8 mouse cellular contexts compared by ENCODE assay signal in genomic region chr8:84208381-84209380, GRCm38 (mm10). TPM values are rescaled to one million over a fixed set of nuclear protein-coding genes. Genes with fewer than 3 reads are reported as not detected.
DNase-seq lines count a peak whose midpoint lies in the region; ATAC-seq and TF ChIP-seq lines count a peak whose summit lies in the region.

No protein-coding gene starts in this region.

- peak overlapping the region; percentile 8; the same call in 1 of the 2 replicates for H3K9ac ChIP-seq in heart, postnatal 0 days (replicated peaks; ENCODE audit: low read depth, low read length)
- H3K9ac ChIP-seq in liver, postnatal 0 days (replicated peaks), result 0 out of 2 replicates have a peak overlapping the region, but pooled peaks have one; percentile 31

- no peak for ATAC-seq in heart, postnatal 0 days (ENCODE audit: insufficient read depth, low read depth)
- ATAC-seq in liver, postnatal 0 days, result no peak

- 64% methylated on average over 17 of the region's 17 CpGs for WGBS in heart, postnatal 0 days
- WGBS in liver, postnatal 0 days (ENCODE audit: insufficient replicate concordance), result 39% methylated on average over 17 of the region's 17 CpGs

- TF ChIP-seq EP300 in heart, postnatal 0 days (IDR thresholded peaks at IDR 0.05; ENCODE audit: low read depth), result no peak
- 0 out of 2 replicates have a peak, but pooled peaks have one; percentile 23 for TF ChIP-seq EP300 in liver, postnatal 0 days (IDR thresholded peaks at IDR 0.05; ENCODE audit: low read depth)

- peaks cover 74% of the 10 kb centered on the region for H3K36me3 ChIP-seq in E14TG2a.4 (ENCODE audit: insufficient read depth, low read length)
- H3K36me3 ChIP-seq in heart, postnatal 0 days (replicated peaks; ENCODE audit: control insufficient read depth, insufficient read depth, low read length), result peaks cover 78% of the 10 kb centered on the region
- peaks cover 27% of the 10 kb centered on the region for H3K36me3 ChIP-seq in liver, postnatal 0 days (replicated peaks; ENCODE audit: insufficient read depth, low read length)

- no peak overlapping the region for H3K4me2 ChIP-seq in heart, postnatal 0 days (ENCODE audit: low read depth, low read length)
- peak overlapping the region; percentile 51 for H3K4me2 ChIP-seq in liver, postnatal 0 days (ENCODE audit: low read depth, low read length)

- DNase-seq in embryo, embryonic 11 days, result peak; percentile 9
- DNase-seq in embryo, embryonic 10 days (ENCODE audit: low spot score), result no peak
- DNase-seq in heart, postnatal 0 days (ENCODE audit: low spot score), result no peak
- no peak for DNase-seq in liver, postnatal 0 days
- peak; percentile 54 to 64 for DNase-seq in thymus, postnatal 36 days
- no peak for DNase-seq in right cerebral cortex, postnatal 4 days
- DNase-seq in urinary bladder, adult 2 months (ENCODE audit: low spot score), result no peak

- H3K4me3 ChIP-seq in E14TG2a.4 (replicated peaks; ENCODE audit: low read length), result peak overlapping the region; percentile 26; the same call in 1 of the 2 replicates
- H3K4me3 ChIP-seq in heart, postnatal 0 days (ENCODE audit: low read depth, low read length), result no peak overlapping the region
- no peak overlapping the region for H3K4me3 ChIP-seq in liver, postnatal 0 days (ENCODE audit: low read depth, low read length)

- H3K27ac ChIP-seq in heart, postnatal 0 days (ENCODE audit: low read depth), result peak overlapping the region; percentile 76
- H3K27ac ChIP-seq in liver, postnatal 0 days (ENCODE audit: low read depth), result peak overlapping the region; percentile 86

- H3K9me3 ChIP-seq in E14TG2a.4 (ENCODE audit: low read length), result no peaks in the 10 kb centered on the region
- no peaks in the 10 kb centered on the region for H3K9me3 ChIP-seq in heart, postnatal 0 days (replicated peaks; ENCODE audit: control insufficient read depth, low read length)
- H3K9me3 ChIP-seq in liver, postnatal 0 days (ENCODE audit: low read length), result no peaks in the 10 kb centered on the region

- no peak for TF ChIP-seq CTCF in E14TG2a.4 (conservative IDR thresholded peaks at IDR 0.05; ENCODE audit: low read length)
- no peak for TF ChIP-seq CTCF in heart, postnatal 0 days (IDR thresholded peaks at IDR 0.05; ENCODE audit: low read depth)
- 0 out of 2 replicates have a peak, but pooled peaks have one; percentile 4 for TF ChIP-seq CTCF in liver, postnatal 0 days (IDR thresholded peaks at IDR 0.05; ENCODE audit: low read depth)

- no peaks in the 10 kb centered on the region for H3K27me3 ChIP-seq in E14TG2a.4 (ENCODE audit: insufficient read depth, low read length)
- H3K27me3 ChIP-seq in heart, postnatal 0 days (ENCODE audit: control insufficient read depth, insufficient read depth, low read length), result no peaks in the 10 kb centered on the region
- H3K27me3 ChIP-seq in liver, postnatal 0 days (ENCODE audit: insufficient read depth, low read length), result no peaks in the 10 kb centered on the region

- H3K4me1 ChIP-seq in E14TG2a.4 (replicated peaks; ENCODE audit: low read depth, low read length), result peaks cover 76% of the 10 kb centered on the region
- H3K4me1 ChIP-seq in heart, postnatal 0 days (ENCODE audit: control insufficient read depth, insufficient read depth), result peaks cover 26% of the 10 kb centered on the region
- H3K4me1 ChIP-seq in liver, postnatal 0 days (ENCODE audit: insufficient read depth), result peaks cover 14% of the 10 kb centered on the region

RNA-seq across cellular contexts. Expression of gene Nanos3, which starts 23.7 kb away (rescaled TPM):
- 1.4 TPM in 1 of 2 replicates, not detected in the other for total RNA-seq in heart, postnatal 0 days (2014; rRNA removed; ENCODE audit: low replicate concordance)
- 4.6 and 6.0 TPM in 2 replicates for polyA plus RNA-seq in heart, postnatal 0 days (2015; fragmentation: Nextera tagmentation; extraction: Ambion mirVana)
- 0.34 and 0.79 TPM in 2 replicates for polyA plus RNA-seq in liver, postnatal 0 days (2015; fragmentation: Nextera tagmentation; extraction: Ambion mirVana)
- polyA plus RNA-seq in urinary bladder, adult 2 months (2012; rRNA removed), result 0.13 TPM in 1 of 2 replicates, not detected in the other

RNA-seq across cellular contexts. Expression of gene Zswim4, which starts 28.2 kb away (rescaled TPM):
- 23.8 and 31.4 TPM in 2 replicates for total RNA-seq in heart, postnatal 0 days (2014; rRNA removed; ENCODE audit: low replicate concordance)
- 4.6 and 5.8 TPM in 2 replicates for polyA plus RNA-seq in heart, postnatal 0 days (2015; fragmentation: Nextera tagmentation; extraction: Ambion mirVana)
- polyA plus RNA-seq in liver, postnatal 0 days (2015; fragmentation: Nextera tagmentation; extraction: Ambion mirVana), result 1.4 and 1.6 TPM in 2 replicates
- 8.6 and 9.2 TPM in 2 replicates for polyA plus RNA-seq in urinary bladder, adult 2 months (2012; rRNA removed)

RNA-seq across cellular contexts. Expression of gene D8Ertd738e, which starts 40.8 kb away (rescaled TPM):
- total RNA-seq in heart, postnatal 0 days (2014; rRNA removed; ENCODE audit: low replicate concordance), result 90.3 and 93.2 TPM in 2 replicates
- polyA plus RNA-seq in heart, postnatal 0 days (2015; fragmentation: Nextera tagmentation; extraction: Ambion mirVana), result 382 and 414 TPM in 2 replicates
- 189 and 201 TPM in 2 replicates for polyA plus RNA-seq in liver, postnatal 0 days (2015; fragmentation: Nextera tagmentation; extraction: Ambion mirVana)
- 183 and 196 TPM in 2 replicates for polyA plus RNA-seq in urinary bladder, adult 2 months (2012; rRNA removed)

RNA-seq across cellular contexts. Expression of gene Mri1, which starts 48.4 kb away (rescaled TPM):
- total RNA-seq in heart, postnatal 0 days (2014; rRNA removed; ENCODE audit: low replicate concordance), result 25.8 and 74.7 TPM in 2 replicates
- polyA plus RNA-seq in heart, postnatal 0 days (2015; fragmentation: Nextera tagmentation; extraction: Ambion mirVana), result 37.3 and 39.2 TPM in 2 replicates
- 40.9 and 41.9 TPM in 2 replicates for polyA plus RNA-seq in liver, postnatal 0 days (2015; fragmentation: Nextera tagmentation; extraction: Ambion mirVana)
- 41.1 and 47.3 TPM in 2 replicates for polyA plus RNA-seq in urinary bladder, adult 2 months (2012; rRNA removed)

Comparison
In these comparisons a context has a peak if more than half of its experiments do, and no peak if none do; other contexts are left out.
1. DNase-seq: peak in embryo, embryonic 11 days (single experiment) and thymus, postnatal 36 days (2 of 2); none in embryo, embryonic 10 days (single experiment), heart, postnatal 0 days (single experiment), liver, postnatal 0 days (single experiment), right cerebral cortex, postnatal 4 days (single experiment) and urinary bladder, adult 2 months (single experiment).